Mouse (Mus musculus) megakaryocyte progenitor cell, adult 5-6 weeks (primary cell): ENCODE measurements around the gene Tle3. TPM values are rescaled to one million over a fixed set of nuclear protein-coding genes. Genes with fewer than 3 reads are reported as not detected.

ENCODE experiments used
- ATAC-seq: replicated peaks from 2 replicates; pipeline ENCODE4 v1.8.0; 2016; ENCODE audit warnings: mild to moderate bottlenecking, moderate TSS enrichment, inconsistent platforms; ENCODE audit not compliant: poor library complexity
- total RNA-seq, 2 experiments: library from RNA; stranded (forward) in 1 of 2; stranded (reverse) in 1 of 2; fragments of 157-497, 149-512 nt in 1 of 2; fragments of 200-1000 nt in 1 of 2; gene quantifications; 2 replicates each; pipeline versions ENCODE4 v1.2.3 to v1.2.4; 2015 to 2017

The Tle3 gene
- total RNA-seq, 2 experiments from 2014 or later: 48.0 to 66.2 TPM

DNA sequence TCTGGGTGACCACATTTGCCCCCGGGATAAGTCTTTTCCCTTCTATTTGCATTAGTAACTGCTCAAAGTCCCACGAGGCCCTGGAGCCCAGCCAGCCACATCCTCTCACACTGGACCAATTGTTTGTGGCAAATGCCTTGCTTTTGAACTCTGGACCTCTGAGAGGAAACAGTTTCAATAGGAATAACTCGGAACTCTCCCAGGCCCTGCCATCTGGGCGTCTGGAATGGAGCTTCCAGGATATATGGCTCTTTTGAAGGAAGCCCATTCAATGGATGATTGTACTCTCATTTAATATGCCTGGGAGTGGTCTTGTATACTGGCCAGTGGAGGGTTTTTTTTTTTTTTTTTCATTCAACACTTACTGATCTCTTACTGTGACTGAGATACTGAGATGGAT lies 21.0 kb upstream of the Tle3 start:
- no peak for ATAC-seq

- no peak for ATAC-seq
These were observed 13.2 kb upstream of the Tle3 start for GRCm38 (mm10) chr9:61358933-61359332.

DNA sequence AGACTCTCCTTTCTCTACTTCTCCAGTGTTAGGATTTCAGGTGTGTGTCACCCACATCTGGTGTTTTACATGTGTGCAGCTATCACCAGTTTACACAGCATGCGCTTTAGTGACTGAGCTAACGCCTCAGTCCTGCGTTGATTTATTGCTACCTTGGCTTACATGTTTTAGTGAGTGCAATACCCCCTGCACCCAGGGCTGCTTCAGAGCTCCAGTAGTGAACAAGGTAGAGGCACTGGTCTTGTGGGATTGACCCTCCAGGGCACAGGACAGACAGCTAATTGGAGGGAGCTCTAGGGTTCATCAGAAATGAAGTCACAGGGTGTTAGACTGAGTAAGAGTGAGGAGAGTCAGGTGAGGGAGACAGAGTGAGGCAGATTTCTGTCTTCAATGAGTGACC lies 12.4 kb upstream of the Tle3 start:
- ATAC-seq: no peak

GRCm38 (mm10) chr9:61360163-61360562 lies 12.0 kb upstream of the Tle3 start:
- no peak for ATAC-seq

GRCm38 (mm10) chr9:61360727-61361631 lies 11.2 kb upstream of the Tle3 start:
- ATAC-seq: no peak

GRCm38 (mm10) chr9:61363194-61363593 lies 9.0 kb upstream of the Tle3 start:
- ATAC-seq: peak; percentile 86

DNA sequence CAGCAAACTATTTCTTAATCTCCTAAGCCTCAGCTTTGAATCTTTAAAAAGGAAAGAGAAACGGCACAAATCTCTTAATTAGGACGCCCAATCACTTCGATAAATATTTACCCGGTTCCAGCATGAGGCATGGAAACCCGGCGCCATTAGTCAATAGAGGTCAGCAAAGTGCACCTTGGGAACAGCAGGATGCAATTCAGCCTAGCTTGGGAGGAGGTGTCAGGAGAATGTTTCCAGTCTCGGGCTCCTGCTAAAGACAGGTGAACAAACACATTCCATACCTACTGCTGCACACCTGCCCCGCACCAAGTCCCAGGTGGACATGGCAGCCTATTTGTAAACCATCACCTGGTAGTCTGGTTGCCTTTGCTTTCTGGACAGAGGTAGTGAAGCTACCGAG lies 6.1 kb upstream of the Tle3 start:
- ATAC-seq: no peak

- ATAC-seq: no peak
These were observed 5.0 kb upstream of the Tle3 start for GRCm38 (mm10) chr9:61367156-61367555.

GRCm38 (mm10) chr9:61367857-61368566 lies 4.2 kb upstream of the Tle3 start:
- no peak for ATAC-seq

DNA sequence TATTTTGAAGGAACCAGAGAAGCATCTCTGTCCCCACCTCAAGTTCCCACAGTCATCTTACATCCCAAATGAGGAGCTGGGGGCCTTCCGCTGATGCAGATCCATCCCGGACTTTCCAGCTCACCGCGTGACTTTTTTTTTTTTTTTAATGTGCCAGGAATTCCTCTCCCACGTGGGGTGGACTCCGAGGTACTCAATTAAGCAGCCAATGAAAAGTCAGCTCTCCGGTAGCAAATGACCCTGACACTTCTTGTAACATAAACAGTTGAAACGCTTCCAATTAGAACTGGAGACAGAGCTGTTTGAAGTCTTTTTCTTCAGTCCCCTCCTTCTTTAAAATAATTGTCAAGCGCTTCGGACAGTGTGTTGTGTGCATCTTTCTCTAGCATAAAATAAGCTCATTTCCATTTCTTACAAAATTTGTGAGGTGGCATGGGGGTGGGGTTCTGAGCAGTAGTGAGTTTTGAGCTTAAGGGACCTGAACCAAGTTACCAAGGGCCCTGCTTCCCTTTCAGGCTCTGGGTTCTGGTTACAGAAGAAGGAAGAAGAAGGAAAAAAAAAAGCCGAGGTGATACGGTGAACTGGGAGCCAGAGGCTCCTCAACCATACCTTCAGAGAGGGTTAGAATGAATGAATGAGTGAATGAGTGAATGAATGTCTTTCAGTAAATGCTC lies 3.5 kb upstream of the Tle3 start:
- ATAC-seq: no peak

- ATAC-seq: no peak
These were observed 2.6 kb upstream of the Tle3 start for GRCm38 (mm10) chr9:61369316-61370273.

DNA sequence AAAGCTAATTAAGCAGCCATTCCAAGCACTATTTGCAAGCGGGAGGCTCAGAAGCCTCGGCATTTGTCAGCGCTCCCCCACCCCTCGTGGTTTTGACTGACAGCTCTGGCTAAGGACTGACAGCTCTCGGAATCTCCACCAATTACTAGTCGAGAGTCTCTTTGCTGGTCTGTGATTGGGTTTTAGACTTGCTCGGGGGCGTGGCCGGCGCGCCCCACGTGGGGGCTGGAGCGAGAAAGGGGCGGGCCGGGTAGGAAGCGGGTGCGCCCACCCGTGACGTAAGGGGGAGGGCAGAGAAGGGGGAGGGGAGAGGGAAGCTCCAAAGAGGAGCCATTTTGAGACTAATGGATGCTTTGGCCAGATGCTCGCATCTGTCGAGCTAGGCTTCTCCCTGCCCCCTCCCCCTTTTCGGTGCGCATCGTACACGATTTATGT lies 1.7 kb upstream of the Tle3 start:
- peak; percentile 72 for ATAC-seq

DNA sequence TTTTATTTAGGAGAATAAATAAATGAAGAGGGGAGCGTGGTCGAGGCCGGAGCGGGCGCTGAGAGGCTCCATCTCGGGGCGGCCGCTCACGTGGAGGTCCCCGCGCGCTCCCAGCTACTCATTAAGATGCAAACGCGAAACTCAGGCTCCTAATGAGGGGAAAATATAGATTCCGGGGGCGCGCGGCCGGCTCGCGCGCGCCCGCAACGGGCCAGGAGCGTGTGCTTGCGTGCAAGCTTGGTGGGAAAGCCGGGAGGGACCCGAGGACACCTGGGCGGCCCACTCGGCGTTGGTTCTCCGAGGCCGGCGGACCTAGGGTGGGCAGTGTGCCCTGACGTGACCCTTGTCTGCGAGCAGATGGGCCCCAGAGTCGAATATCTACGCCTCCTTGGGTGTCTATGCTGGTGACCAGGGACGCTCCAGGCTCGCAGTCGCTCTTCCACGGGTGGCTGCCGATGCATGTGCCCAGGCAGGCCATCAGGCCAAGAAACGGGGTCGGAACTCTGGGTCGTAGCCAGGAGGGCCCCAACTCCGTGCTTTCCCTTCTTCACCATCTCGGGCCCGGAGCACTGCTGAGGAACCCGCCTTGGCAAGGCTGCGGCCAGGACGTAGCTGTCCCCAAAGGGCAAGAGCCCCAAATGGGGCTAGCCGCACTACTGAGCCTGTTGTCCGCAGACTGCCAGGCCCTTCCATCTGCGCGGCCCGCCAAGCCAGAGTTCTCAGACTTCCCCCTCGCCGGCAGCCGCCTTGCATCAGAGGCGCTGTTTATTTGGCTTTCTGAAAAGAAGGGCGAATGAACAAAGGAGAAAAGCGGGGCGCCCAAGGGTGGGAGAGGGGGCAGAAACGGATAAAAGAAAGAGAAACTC lies 1.0 kb upstream of the Tle3 start:
- ATAC-seq: 0 out of 2 replicates have a peak, but pooled peaks have one; percentile 1

DNA sequence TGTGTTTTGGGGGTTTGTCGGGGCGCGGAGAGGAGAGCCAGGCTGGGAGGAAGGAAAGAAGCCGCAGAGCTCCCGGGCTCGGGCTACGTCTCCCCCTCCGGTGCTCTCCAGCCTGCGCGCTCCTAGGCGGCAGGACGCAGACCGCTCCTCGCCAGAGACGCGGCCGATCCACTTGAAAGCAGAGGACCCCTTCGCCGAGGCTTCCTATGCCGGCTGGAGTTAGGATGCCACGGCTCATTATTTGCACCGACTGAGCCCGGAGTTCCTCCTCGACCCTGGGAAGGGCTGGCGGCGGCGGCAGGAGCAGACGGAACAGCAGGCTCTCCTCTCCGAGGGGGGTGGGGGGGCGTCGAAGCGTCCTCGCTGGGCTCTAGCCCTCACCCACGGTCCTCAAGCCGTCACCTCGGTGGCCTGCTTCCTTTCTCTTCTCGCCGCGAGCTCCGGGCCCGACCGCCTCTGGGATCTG lies 377 bp downstream of the Tle3 start:
- no peak; the same call in 1 of the 2 replicates for ATAC-seq

GRCm38 (mm10) chr9:61372976-61373633 lies 939 bp downstream of the Tle3 start:
- ATAC-seq: no peak

DNA sequence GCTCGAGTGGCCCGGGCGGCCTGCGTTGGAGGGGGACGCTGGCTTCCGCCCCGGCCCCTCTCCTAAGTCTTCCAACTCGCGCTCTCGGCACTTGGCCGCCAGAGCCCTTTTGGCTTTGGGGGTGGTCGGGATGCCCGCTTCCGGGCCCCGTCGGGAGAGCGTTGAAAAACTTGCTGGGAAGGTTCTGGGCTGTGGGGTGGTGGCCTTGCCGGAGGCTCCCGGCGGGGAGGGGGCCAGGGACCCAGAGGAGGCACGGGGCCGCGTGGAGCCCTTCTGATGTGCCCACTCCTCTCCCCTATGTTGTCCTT lies 1.4 kb downstream of the Tle3 start:
- no peak for ATAC-seq

DNA sequence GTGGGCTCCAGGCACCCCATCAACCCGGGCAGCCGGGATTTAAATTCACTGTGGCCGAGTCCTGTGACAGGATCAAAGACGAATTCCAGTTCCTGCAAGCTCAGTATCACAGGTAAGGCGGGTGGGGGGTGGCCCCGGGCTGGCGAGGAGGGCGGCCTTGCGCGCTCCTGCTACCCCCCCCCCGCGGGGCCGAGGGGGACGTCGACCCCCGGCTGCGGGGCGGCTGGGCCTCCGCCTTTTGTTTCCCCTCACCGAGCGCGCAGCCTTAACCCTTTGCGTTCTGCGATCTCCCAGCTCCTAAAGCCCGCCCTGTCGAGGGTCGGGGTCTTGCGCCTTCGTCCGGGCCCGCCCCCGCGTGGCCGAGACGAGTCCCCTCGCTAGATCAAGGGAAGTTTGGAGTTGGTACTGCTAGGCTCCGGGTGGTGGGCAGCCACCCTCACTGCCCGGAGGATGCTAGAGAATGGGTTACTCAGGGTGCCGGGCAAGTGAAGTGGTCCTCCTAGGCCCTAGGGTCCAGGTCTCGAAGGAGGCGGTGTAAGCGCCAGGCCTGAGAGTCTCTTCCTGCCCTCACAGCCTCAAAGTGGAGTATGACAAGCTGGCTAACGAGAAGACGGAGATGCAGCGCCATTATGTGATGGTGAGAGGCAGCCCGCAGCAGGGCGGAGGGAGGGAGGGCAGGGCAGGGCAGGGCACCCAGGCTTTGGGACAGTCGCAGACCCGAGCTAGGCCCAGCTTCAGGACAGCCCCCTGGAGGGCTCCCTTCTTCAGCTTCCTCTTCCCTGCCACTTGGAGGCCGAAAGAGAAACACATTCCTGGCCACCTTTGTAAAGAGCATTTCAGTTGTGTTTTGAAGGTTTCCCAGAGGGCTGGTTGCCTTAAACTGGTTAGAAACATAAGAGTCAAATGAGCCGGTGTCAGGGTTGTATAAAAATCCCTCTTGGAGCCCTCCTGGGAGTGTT lies 2.1 kb downstream of the Tle3 start:
- ATAC-seq: no peak

GRCm38 (mm10) chr9:61375002-61375401 lies 2.8 kb downstream of the Tle3 start:
- ATAC-seq: no peak
